Mouse (Mus musculus): ENCODE data around the gene Senp5. TPM values are rescaled to one million over a fixed set of nuclear protein-coding genes. Genes with fewer than 3 reads are reported as not detected.

Gene Senp5
- total RNA-seq, 2 experiments from 2014 or later: 10.8 to 11.9 TPM

DNA sequence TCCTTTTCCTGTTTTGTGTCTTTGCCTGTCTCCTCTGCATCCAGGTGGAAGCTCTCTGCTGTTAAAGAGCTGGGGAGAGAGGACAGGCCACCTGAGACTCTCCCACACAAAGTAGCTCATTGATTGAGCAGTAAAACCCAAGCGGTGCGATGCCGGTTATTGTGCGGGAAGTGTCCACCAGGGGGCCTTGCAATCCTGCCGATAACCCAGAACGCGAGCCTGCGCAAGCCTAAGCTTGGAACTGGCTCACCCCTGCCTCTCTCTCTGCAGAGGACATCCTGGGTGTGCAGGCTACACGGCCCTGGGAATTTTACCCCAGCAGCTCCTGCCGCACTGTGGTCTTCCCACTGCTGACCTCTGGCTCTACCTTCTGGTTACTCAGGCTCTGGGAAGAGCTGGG is 59.1 kb downstream of the Senp5 start:
- DNase-seq (ENCODE audit: low spot score): peak; percentile 63

DNA sequence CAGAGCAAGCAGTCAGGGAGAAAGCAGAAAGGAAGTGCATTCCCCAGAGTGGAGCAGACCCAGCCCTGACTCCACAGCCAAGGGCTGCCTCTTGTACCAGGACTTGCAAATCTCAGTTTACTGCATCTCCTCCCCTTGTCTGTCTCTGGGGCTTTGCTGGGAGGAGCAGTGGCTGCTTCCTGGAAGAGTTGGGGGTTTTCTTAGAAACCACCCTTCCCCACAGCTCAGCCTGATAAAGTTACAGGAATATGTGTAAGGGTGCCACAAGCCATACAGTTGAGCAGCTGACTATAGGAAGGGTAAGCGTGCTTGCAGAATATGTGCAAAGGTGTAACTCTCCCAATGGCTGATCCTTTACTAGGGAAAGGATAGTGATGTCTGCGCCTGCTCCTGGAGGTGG is 62.5 kb downstream of the Senp5 start:
- DNase-seq (ENCODE audit: low spot score): no peak

DNA sequence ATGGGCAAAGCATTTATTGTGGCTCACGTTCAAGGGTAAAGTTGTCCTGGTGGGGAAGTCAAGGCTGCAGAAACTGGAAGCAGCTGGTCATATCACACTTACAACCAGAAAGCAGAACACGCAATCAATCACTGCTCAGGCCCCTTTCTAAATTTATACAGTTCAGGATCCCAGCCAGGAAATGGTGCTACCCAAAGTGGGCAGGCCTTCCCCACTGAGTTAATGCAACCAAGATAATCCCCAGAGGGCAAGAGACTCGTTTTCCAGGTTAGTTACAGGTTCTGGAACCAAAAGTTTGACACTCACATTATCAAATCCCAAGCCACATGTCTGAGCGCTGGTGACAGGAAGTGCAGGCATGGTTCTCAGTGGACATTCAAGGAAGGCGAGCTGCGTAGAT is 64.2 kb downstream of the Senp5 start:
- DNase-seq (ENCODE audit: low spot score): peak; percentile 31

DNA sequence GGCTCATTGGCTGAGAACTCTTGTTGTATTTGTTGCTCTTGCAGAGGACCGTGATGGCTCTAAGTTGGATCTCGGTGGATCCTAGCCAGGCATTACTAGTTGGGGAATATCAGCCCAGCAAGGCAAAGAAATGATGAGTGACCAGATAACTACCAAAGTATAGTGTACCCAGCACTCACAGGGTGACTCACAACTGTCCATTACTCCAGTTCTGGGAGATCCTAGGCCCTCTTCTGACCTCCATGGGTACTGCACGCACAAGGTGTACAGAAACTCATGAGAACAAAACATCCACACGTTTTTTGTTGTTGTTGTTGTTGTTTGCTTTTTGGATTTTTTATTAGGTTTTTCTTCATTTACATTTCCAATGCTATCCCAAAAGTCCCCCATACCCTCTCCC is 66.5 kb downstream of the Senp5 start:
- no peak for DNase-seq (ENCODE audit: low spot score)

DNA sequence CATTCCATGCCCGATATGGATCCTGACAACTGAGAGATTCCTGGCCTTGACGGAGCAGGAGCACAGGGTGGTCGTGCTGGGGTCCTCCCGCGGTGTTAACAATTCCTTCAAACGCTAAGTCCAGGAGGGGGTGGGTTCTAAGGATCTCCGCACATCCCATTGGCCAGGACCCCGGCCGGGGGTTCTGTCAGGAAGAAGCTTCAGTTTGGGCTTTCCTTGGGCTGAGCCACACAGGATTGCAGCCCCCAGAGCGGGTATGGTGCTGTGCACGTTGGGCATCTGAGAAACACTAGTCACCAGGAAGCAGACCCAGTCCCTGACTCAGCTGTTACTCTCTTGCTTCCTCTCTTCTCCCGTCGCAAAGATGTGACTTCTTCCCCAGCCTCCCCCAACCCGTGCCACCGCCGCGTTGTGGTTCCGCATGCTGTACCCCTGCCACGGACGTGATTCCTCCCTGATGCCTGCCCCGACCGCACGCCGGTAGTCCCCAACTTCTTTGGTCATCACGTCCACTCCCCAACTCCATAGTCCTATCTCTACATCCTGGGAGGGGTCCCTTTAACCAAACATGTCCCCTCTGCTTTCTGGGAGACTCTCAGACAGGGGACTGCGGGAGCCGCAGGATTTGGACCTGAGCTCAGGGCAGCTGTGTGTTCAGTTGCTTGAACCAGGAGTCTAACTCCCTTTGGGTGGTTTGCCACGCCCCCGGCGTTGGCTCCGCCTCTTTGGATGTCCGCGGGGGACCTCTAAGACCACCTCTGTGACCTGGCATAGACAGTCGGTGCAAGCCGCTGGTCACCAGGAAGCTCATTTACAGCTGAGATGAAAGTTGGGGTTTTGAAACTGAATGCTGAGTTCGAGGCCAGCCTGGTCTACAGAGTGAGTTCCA is 67.8 kb downstream of the Senp5 start:
- DNase-seq (ENCODE audit: low spot score): no peak

DNA sequence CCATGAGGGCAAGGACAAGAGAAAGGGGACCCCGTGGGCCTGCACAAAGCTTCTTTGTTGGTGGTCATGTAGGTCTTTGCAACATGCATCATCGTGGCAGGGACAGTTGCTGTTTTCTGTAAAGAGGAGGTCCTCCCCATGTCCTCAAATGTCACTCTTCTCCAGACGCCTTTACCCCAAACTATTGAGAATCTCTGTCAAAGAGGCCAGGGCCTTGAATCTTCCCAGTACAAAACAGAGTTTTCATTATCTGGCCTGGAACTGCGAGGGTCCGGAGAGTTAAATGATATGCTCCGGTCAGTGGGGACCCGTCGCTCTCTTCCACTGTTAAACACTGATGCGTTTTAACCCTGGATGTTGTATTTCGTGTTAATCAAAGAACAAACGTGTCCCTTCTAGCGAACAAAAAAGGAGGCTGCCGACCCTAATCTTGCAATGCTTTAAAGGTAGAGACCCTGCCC is 68.5 kb downstream of the Senp5 start:
- DNase-seq (ENCODE audit: low spot score): no peak

DNA sequence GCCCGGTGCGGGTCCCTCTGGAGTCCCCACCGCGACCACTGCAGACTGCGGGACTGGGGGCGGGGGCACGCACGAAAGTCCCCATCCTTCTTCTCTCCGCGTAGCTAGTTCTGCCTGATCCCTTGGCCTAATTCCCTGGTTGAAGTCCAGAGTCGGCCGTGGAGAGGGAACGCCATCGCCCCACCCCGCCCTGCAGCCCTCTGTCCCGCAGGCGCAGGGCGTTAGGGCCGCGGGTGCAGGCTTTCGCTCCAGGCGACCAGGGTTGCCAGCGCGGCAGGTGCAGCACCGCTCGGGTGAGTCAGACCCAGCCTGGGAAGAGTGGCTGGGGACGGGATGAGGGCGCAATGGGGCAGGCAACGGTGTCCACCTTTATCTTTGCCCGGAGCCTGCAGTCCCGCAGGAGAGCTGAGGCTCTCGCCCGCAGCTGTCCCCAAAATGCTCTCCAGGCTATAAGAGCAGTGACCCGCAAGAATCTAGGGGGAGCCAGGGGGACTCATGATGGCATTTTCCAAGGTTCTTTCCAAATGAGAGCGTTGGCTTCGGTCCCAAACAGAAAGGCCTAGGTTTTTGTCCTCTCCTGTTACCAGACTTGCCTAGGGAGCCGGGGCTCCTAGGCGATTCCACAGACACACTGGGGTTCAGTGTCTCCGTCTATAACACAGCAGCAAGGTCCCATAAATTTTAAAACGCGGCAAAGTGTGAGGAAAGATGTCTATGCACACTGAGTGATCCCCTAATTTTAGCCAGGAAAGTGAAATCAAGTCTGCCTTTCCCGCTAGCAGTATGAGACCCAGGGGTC is 69.1 kb downstream of the Senp5 start, which contains the start of gene Pigz:
Gene Pigz, plus strand, starts transcription at position 101 of the 799 bp plus-strand sequence.
- DNase-seq (ENCODE audit: low spot score): peak; percentile 74

DNA sequence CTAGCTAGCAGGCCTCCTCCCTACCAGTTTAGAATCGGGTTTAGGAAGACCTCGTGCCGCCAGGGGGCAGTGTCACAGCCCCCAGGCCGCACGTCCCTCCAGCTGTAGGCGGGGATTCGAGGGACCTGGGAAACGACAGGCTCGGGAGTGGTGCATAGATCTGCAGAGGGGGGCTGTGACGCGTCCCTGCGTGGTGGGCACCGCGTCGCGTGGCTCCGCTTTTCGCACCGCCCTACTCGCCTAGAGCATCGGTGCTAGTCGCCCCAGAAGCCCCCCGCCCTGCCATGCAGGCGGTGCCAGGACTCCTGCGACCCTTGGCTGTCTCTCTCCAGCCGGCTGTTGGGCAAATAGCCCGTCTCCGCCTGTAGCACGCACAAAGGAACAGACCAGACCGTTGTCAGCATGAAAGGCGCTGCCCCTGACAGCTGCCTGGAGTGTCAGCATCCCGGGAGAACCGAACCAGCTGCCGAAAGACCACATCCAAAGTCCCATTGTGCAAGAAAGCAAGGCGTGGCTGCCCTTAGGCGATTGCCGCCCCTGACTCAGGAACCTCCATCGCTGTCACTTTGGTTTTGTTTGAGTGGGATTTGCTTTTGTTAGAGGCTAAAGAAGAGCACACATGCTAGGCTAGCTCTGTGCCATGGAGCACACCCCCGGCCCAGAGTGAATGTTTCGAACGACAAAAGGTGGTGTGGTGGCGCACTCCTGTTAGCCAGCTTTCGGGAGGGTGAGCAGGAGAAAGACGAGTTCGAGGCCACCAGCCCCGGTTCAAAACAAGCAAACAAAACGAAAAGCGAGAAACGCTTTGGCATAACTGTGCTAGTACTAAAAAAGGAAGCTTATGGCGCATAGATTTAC is 70.0 kb downstream of the Senp5 start:
- DNase-seq (ENCODE audit: low spot score): peak; percentile 85

DNA sequence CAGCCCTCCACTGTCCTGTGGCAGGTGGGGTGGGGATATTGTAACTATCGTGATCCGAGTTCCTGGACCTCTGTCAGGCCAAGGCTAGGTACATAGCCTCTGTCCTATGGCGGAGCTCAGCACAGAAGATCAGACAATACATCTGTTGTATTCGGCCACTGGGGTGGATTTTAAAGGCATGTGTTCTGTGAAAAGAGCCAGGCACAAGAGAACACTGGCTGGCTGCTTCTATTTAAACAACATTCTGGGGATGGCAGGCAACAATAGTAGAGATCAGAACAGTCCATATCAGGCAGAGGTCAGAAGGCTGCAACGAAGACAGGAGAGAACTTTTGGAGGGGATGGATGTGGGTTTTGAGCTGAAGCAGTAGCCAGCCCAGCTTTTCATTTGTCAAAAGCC is 70.8 kb downstream of the Senp5 start:
- DNase-seq (ENCODE audit: low spot score): no peak

DNA sequence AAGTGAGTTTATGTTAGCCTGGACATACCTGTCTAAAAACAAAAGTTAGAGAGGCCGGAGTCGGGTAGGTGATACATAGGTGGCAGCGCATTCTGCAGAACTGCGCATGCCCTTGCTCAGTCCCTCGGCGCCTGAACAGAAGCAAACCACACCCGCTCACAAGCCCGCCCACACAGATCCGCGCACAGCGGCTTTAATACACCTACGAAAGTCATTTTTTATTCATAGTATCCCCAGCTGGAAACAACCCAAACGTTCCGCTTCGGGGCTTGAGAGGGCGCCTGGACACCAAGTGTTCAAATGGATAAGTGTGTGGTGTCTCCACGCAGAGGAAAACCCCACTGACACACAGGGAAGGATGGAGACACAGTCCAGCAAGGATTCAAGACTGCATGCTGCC is 71.8 kb downstream of the Senp5 start:
- no peak for DNase-seq (ENCODE audit: low spot score)

DNA sequence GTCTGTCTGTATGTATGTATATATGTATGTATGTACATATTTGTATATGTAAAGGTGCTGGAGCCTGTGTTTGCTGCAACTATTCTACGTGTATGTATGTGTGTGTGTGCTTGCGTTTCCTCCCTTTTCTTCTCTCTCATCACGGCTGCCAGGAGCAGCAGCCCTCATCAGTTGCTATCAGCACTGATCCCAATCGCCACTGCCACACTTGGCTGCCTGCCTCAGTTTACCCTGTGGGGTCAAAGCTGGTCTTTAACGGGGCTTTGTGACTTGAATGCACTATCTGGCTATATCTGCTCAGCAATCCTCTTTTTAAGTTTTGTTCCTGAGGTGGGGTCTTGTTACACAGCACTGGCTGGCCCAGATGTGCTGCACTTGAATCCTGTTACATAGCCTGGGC is 75.7 kb downstream of the Senp5 start:
- no peak for DNase-seq (ENCODE audit: low spot score)

DNA sequence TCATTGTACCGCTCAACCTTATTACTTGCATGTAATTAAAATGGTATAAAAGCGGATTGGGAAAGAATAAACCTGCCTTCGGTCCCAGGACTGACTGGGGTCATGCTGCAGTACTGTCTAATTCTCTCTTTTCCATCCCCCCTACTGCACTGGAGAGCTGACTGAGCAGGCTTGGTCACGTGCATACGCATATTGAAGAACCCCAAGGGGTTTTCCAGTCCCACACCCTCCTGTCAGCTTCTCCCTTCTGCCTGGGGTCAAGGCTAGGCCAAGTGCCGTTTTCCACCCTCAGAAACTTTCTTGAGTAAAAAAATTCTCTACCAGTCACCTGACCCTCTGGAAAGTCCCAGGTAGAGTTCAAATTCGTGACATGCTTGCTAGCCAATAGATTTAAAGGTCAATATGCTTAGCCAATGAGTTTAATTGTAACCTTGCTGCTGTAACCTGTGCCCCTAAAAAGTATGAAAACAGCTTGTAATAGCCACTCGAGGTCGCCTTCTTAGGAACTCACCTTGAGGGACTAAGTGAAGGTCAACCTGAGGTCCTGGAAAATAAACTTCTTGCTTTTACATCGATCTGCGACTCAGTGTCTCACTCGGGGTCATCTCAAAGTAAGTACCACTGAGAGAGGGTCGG is 76.4 kb downstream of the Senp5 start:
- no peak for DNase-seq (ENCODE audit: low spot score)

DNA sequence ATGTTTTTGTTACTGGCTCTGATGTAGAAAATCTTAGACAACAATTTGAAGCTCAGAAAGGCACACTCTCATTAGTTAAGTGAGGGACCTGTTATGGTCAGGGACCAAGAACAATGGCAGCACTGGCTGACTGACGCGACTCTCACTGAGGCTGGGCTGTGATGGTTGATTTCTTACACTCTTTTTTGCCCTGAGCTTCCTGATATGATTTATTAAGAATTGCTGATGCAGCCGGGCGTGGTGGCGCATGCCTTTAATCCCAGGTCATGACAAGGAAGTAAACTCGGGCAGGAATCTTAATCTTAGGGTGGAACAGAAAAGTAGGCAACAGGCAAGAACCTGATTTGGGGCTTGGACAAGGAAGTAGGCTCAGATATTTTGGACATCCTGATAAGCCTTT is 77.0 kb downstream of the Senp5 start:
- no peak for DNase-seq (ENCODE audit: low spot score)

DNA sequence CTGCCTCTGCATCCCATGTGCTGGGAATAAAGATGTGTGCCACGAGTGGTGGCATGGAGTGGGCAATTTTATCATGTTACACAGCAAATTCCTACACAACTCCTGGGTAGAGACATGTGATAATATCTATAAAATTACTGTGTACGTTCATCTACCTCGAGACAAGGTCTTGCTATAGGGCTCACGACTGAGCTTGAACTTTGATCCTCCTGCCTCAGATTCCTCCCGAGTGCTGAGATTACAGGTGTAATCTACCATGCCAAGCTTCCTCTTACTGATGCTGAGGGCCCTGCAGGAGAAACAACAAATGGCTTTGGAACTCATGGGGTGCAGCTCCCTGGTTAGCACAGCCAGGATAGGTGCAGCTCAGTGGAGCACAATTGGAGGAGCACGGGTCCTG is 78.7 kb downstream of the Senp5 start:
- DNase-seq (ENCODE audit: low spot score): no peak

DNA sequence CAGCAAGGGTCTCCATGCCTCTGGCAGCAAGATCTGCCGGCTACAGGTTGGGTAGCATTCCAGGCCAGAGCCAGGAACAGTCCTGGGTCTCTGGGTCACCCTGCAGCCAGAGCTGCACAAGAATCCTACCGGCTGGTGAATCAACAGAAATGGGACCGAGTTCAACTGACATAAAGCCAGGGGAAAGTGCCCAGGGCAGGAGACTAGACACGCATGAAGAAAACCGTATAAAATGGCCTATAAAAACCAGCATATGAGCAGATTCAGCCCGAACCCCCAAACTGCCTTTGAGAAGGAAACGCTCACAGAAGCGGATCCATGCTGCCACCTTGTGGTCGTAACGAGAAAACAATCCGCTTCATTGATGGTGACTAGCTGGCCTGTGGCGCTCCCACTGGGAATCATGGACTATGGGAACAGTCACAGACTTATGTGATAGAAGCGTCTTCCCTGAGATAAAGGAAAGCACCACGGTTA is 84.8 kb downstream of the Senp5 start:
- DNase-seq (ENCODE audit: low spot score): peak; percentile 70

DNA sequence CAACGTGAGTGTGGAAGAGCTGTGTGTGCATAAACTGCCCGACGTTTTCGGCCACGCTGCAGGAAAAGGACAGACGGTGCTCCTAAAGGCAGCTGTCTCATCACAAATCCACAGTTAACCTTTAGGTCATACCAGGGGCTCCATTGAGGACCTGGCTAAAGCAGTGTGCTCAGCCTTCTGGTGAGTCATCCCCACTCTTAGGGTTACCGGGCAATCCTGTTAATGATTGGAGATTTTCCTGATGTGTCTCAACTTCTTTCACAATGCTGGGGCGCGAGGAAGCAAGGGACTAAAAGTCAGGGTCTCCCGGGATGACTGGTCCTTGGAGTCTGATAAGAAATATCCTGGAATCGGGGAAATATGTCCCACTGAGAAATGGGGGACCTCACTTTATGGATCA is 85.3 kb downstream of the Senp5 start:
- DNase-seq (ENCODE audit: low spot score): no peak

DNA sequence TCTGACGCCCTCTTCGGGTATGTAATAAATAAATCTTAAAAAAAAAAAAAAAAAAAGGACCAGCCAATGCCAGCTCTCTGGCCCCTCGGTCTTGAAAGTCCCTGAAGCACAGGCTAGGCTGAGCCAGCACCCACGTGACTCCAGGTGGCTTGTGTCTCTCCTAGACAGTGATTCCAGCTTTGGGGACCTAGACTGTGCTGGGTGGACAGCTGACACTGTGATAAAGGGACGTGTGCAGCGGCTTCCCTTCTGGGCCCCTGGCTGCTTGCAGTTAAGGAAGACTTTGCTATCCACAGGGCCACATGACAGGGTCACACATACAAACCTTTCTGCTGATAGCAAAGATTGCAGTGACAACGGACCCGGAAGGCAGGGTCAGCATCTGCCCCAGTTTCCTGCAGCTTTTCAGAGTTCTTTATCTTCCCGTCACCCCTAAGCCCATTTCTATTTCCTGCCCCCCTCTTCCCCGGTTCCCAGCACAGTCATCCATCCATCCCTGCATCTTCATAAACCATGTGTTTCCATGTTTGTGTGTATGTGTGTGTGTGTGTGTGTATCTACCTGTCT is 92.7 kb downstream of the Senp5 start:
- no peak for DNase-seq (ENCODE audit: low spot score)

All from gastrocnemius, adult 18-20 months (tissue).